Mouse (Mus musculus) right cerebral cortex, postnatal 25 days (tissue): ENCODE measurements around the gene Rpl12.
"Not testable (repeated sequence)": the region's sequence is repeated elsewhere in the genome, so short reads cannot be mapped to it uniquely, and the experiment has no call there.

ENCODE experiments used
- DNase-seq: peaks from one replicate; pipeline ENCODE4 v3.0.0; 2022

Rpl12 gene

DNA sequence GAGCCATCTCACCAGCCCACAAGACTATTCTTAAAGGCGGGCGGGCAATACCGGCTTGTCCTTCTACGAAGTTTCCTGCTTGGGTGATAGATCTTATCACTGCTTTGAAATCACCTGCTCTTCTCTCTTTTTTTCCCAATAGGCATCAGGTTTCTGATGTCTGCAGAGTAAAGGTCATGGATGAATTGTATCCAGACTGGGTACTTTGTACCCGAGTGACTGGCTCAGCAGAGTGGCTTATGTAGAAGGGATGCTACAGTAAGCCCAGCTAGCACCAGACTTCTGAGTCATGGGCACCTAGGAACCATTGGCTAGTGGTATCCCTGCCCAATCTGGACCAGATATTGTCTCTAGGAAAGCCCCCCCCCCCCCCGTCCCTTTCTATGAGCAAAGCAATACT is 22.3 kb downstream of the Rpl12 start:
- no peak for DNase-seq

- DNase-seq = no peak
Measured at GRCm38 (mm10) chr2:32985844-32986243, 24.5 kb downstream of the Rpl12 start.

GRCm38 (mm10) chr2:32989376-32989775 is 28.0 kb downstream of the Rpl12 start:
- DNase-seq = no peak

DNA sequence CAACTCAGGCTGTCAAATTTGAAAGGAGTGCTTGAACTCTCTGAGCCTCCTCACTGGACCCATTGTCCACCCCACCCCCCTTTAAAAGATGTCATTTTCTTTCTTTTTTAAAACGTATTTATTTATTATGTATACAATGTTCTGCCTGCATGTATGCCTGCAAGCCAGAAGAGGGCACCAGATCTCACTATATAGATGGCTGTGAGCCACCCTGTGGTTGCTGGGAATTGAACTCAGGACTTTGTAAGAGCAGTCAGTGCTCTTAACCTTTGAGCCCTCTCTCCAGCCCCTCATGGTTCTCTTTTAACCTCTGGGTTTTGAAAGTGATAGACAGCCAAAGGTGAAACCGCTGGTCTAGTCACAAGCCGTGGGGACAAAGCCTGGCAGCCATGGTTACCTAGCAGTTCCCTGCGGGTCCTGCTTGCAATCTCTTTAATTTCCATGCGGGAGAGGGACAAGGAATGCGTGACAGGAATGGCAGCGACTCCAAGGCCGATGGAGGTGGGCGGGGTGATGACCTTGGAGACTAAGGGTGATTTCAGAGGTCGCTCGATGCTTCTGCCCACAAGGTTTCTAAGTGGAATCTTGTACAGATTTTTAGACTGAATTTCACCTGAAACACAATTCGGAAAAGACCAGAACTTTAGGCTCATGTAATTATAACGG is 28.9 kb downstream of the Rpl12 start:
- DNase-seq = no peak

- no peak for DNase-seq
Measured at GRCm38 (mm10) chr2:32992130-32992529, 30.8 kb downstream of the Rpl12 start.

- DNase-seq = no peak
Measured at GRCm38 (mm10) chr2:32997081-32997480, 35.7 kb downstream of the Rpl12 start.

- no peak for DNase-seq
Measured at GRCm38 (mm10) chr2:32997792-32998191, 36.4 kb downstream of the Rpl12 start.

DNA sequence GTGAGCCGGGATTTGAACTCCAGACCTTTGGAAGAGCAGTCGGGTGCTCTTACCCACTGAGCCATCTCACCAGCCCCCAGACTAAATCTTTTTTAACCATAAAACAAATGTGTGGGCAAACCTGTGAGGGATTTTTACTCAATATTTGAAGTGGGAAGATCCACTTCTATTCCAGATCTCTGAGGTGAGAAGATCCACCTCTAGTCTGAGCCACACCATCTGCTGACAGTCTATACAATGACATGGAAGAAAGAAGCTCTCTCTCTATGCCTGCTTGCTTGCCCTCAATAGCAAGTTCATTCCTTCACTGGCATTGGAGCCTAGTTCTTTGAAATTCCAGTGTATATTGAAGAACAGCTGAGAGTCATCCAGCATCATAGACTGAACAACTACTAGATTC is 38.4 kb downstream of the Rpl12 start:
- no peak for DNase-seq

DNA sequence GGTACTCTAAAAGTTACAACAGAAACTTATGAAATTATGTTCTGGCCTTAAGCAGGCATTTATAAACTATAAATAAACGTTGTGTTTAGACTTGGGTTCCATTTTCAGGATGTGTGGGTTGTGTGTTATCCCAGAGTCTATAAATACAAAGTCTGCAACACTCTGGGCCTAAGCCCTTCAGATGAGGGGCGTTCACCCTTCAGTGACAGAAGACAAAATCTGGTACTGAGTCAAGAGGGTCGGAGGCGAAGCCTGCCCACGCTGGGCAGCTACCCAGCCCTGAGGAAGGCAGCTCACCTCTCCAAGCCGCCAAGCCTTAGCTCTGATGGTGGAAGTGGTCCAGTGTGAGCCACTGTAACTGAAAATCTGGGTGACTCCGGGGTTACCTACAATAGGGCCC is 40.8 kb downstream of the Rpl12 start:
- DNase-seq = no peak

GRCm38 (mm10) chr2:33005041-33005440 is 43.7 kb downstream of the Rpl12 start:
- no peak for DNase-seq

- not testable (repeated sequence) for DNase-seq
Measured at GRCm38 (mm10) chr2:33009055-33009454, 47.7 kb downstream of the Rpl12 start.

DNA sequence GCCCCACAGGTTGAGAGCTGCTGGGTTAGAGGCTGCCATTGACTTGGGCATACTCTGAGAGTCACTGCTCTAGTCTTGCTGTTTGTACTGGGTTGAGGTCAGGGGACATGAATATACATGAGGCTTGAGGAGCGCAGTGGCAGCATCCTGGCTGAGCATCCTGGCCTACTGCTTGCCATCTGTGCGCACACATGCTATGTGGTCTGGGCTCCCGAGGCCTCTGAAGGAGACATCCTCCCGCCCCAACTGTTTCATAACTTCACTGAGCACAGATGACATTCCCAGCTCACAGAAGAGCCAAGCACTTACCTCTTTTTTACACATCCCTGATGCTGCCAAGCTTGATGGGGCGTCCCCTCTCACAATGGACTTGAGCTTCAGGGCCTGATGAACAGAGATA is 53.5 kb downstream of the Rpl12 start:
- DNase-seq = no peak
